Mouse (Mus musculus) layer of hippocampus, adult 2 months (tissue): ENCODE data around the gene Slc7a11. TPM values are rescaled to one million over a fixed set of nuclear protein-coding genes. Genes with fewer than 3 reads are reported as not detected.
"Not testable (repeated sequence)": the region's sequence is repeated elsewhere in the genome, so short reads cannot be mapped to it uniquely, and the experiment has no call there.

Experiments
- DNase-seq, 2 experiments: peaks; one replicate each; pipeline ENCODE4 v3.0.0; 2022; ENCODE audit warnings: low spot score in 2 of 2
- H3K27ac ChIP-seq: fragments of 200-600 bp; 2 replicates; pipeline ENCODE4 v1.8.1; 2022
- H3K4me3 ChIP-seq: fragments of 200-600 bp; 2 replicates; pipeline ENCODE4 v1.8.1; 2022; ENCODE audit warnings: mild to moderate bottlenecking
- CTCF ChIP-seq: fragments of 200-600 bp; conservative IDR thresholded peaks from 2 replicates; pipeline ENCODE4 v1.8.1; 2022; ENCODE audit warnings: antibody characterized with exemption, mild to moderate bottlenecking, moderate library complexity
- total RNA-seq, 2 experiments: library from RNA; stranded (reverse); gene quantifications; 2 replicates each; pipeline ENCODE4 v1.2.3; 2021

Slc7a11 gene
- total RNA-seq, 2 experiments from 2014 or later, result 24.3 to 28.9 TPM

DNA sequence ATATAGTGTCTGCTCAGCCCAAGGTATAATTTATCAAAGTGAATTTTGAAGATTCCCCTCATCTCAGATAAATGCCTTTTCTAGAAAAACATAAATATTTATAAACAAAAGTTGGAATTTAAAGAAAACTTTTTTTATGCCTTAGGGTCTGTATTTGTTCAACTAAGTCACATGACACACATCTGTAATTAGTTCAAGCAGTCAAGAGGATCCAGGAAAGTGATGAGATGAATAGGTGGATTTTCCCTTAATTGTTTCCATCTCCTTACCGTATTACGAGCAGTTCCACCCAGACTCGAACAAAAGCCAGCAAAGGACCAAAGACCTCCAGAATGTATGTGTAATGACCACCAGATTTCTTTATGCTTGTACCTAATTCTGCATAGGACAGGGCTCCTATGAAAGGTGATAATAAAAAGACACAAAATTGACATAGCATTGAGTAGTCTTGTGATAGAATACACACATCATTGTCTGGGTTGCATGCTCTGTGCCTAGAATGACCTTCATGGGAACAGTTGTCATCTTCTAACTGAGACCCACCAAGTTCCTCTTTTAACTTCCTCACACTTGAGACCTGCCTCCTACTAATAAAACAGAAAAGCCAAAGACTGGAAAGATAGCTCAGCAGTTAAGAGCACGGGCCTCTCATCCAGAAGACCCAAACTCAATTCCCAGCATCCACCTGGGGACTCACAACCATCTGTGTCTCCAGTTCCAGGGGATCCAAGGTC, 4.7 kb downstream of the Slc7a11 start:
- H3K27ac ChIP-seq, result peak overlapping the region; percentile 89
- no peak overlapping the region for H3K4me3 ChIP-seq
- TF ChIP-seq CTCF, result no peak
- DNase-seq, result no peak

GRCm38 (mm10) chr3:50438081-50438480, 5.3 kb downstream of the Slc7a11 start:
- peak overlapping the region; percentile 89 for H3K27ac ChIP-seq
- DNase-seq, result not testable (repeated sequence)

DNA sequence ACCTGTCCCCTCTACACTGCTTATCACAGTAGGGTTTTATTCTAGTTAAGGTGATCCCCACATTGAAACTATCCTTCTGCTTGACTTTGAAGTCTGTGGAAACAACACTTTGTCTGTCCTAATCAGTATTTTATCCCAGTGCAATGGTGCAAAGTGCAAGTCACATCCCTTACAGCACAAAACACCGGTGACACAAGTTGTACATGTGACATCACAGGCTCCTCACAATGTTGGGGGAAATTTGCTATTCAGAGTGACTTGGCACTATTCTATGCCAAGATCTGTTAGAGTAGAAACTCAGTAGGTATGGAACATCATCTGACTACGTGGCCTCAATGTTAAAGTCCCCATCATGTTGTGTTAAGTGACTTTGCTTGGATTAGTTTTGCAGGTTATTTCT, 7.0 kb downstream of the Slc7a11 start:
- DNase-seq, H3K4me3 ChIP-seq: not testable (repeated sequence)
- H3K27ac ChIP-seq, result peak overlapping the region; percentile 28; the same call in 1 of the 2 replicates

More at GRCm38 (mm10) chr3:50438081-50438480, 5.3 kb downstream of the Slc7a11 start:
- not testable (repeated sequence) for H3K4me3 ChIP-seq

GRCm38 (mm10) chr3:50433831-50434230, 9.6 kb downstream of the Slc7a11 start:
- no peak for TF ChIP-seq CTCF
- no peak for DNase-seq
- Histone ChIP-seq H3K27ac (no peak overlapping the region), H3K4me3 (no peak overlapping the region)

GRCm38 (mm10) chr3:50430811-50431210, 12.6 kb downstream of the Slc7a11 start:
- H3K27ac ChIP-seq, result no peak overlapping the region

DNA sequence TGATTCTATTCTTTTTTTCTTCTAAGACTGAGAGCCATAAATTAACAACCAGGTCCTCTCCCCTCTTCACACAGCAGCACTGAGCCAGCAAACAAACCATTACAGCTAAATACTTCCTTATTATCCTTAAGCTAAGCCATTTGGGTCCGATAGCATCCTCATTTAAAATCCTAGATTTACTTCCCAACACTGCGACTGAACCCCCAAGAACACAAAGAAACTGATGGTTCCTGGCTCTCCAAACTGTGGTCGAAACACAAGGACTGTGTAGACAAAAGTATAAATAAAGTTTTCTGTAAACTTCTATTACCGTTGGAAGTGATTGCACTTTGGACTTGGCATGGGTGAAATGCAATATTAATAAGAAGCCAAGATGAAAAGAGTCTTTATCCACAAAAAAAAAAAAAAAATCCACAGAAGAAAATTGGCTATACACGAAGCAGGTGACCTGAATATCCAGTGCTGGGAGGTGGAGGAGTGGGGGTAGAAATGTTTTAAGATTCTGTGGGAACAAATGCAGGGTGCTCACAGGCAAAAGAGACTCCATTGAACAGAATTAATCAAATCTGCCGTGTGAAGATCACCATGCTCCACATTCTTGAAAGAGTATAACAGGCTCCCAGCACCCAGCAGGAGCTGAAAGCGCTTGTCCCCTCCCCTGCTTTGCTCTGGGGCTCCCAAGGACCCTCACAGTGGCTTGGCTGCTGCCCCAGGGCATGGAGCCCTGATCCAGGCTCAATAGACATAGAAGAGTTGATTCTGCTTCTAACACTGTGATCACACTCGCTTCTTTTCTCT, 21.7 kb downstream of the Slc7a11 start:
- H3K27ac ChIP-seq, result peak overlapping the region; percentile 87
- no peak for TF ChIP-seq CTCF
- peak; percentile 55 to 79 for DNase-seq
- H3K4me3 ChIP-seq, result no peak overlapping the region

More at GRCm38 (mm10) chr3:50430811-50431210, 12.6 kb downstream of the Slc7a11 start:
- DNase-seq, result no peak
- H3K4me3 ChIP-seq, result no peak overlapping the region
- no peak for TF ChIP-seq CTCF

DNA sequence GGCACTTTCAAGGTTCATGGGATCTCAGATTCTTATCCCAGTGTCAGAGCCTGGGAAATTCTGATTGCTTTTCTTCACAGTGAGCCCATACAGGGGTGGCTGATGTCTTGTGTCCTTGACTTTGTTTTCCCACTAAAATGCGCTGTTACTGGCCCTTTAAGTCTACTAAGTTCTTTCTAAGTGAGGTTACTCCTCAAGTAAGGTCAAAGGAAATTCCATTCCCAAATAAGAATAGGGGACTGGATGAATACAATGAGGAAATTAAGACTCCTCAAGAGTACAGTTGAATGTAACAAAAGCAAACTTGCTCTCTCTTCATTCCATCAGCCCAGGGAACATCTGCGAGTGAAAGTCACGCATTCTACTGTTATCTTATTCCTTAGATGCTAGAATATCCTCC, 24.3 kb downstream of the Slc7a11 start:
- Histone ChIP-seq H3K27ac (no peak overlapping the region), H3K4me3 (no peak overlapping the region)
- DNase-seq, result no peak
- no peak for TF ChIP-seq CTCF

DNA sequence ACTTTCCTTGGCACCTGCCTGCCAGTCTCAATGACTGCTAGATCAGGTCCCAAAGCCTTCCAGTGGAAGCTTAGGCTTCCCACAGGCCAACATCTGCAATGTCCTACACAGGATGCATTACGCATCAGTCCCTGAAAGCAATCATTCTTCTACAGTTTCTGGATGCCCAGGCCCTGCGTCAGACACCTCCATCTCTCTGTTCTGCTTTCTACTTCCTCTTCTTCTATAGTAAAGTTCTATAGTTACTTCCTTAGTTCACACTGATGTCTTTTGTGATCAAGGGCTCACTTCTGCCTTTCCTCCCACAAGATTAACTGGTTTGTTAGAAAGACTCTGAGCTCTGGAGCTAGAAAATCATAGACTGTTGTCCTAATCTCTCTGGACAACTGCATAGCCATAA, 36.6 kb downstream of the Slc7a11 start:
- Histone ChIP-seq H3K4me3 (no peak overlapping the region), H3K27ac (no peak overlapping the region; the same call in 1 of the 2 replicates)
- TF ChIP-seq CTCF, result no peak
- DNase-seq, result no peak

GRCm38 (mm10) chr3:50405915-50406314, 37.5 kb downstream of the Slc7a11 start:
- no peak for TF ChIP-seq CTCF
- DNase-seq, result no peak
- Histone ChIP-seq H3K4me3 (no peak overlapping the region), H3K27ac (no peak overlapping the region)

DNA sequence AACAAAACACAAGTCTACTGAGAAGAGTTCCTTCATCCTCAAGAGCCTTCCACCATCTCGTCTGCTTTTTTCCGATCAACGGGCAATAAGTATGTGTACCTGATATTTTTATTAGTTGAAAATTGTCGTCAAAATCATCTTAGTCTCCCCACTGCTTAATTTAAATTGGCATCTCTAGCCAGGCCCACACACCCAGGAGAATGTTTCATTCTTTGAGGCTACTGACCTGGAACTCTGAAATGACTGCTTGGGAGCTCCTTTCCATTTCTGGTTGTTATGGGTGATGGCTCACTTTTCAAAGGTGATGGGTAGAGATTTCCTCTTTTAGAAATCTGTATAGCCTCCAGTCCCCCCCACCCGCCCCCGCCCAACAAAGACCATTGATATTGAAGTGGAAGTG, 54.6 kb downstream of the Slc7a11 start:
- Histone ChIP-seq H3K27ac (0 out of 2 replicates have a peak overlapping the region, but pooled peaks have one; percentile 5), H3K4me3 (no peak overlapping the region)
- DNase-seq, result no peak
- TF ChIP-seq CTCF, result no peak

DNA sequence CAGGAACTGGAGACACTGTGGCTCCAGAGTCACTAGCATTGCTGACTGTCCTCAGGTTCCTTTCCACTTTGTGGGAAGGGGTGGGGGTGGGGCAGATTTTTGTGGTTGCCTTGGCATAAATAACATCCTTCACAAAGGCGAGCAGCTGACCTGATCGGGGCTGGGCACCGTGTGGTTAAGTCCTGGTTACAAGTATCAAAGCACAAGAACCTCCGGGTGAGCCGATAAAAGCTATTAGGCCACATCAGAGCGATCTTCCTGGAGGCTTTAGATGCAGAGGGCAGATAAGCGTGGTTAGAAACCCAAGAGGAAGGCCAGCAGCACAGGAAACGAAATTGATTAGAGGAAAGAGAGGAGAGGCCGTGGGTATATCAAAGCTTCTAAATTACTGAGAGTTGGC, 55.1 kb downstream of the Slc7a11 start:
- Histone ChIP-seq H3K4me3 (no peak overlapping the region), H3K27ac (0 out of 2 replicates have a peak overlapping the region, but pooled peaks have one; percentile 5)
- TF ChIP-seq CTCF, result no peak
- DNase-seq, result no peak

DNA sequence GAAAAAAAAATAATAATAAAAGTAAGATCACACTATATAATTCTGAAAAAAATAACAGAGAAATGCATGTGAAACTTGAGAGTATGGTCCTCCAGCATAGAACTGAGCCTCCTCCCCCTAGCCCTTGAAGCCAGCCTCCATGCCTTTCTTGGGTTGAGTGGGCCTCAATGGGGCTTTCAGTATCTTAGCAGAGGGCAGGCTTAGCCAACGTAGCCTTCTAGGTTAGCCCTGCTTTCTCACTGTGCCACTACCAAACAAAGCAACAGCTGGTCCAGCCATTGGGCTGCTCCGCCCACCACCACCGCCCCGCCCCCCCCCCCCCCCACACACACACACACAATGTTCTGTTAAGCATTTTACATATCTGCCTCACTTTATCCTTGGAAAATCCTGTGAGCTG, 56.1 kb downstream of the Slc7a11 start:
- no peak for TF ChIP-seq CTCF

GRCm38 (mm10) chr3:50386561-50387221, 56.7 kb downstream of the Slc7a11 start:
- DNase-seq, result no peak
- H3K27ac ChIP-seq, result no peak overlapping the region; the same call in 1 of the 2 replicates
- no peak for TF ChIP-seq CTCF
- H3K4me3 ChIP-seq, result no peak overlapping the region

More for the DNA sequence above, 56.1 kb downstream of the Slc7a11 start:
- Histone ChIP-seq H3K27ac (no peak overlapping the region), H3K4me3 (no peak overlapping the region)
- DNase-seq, result no peak
